Mouse (Mus musculus): ENCODE results near the gene Tec. TPM values are rescaled to one million over a fixed set of nuclear protein-coding genes. Genes with fewer than 3 reads are reported as not detected.
A peak's percentile ranks its signal among the peaks of the same experiment; 100 is the strongest.

The Tec gene
- total and polyA plus RNA-seq, 3 experiments, result 7.9 to 25.9 (median 20.1) TPM

DNA sequence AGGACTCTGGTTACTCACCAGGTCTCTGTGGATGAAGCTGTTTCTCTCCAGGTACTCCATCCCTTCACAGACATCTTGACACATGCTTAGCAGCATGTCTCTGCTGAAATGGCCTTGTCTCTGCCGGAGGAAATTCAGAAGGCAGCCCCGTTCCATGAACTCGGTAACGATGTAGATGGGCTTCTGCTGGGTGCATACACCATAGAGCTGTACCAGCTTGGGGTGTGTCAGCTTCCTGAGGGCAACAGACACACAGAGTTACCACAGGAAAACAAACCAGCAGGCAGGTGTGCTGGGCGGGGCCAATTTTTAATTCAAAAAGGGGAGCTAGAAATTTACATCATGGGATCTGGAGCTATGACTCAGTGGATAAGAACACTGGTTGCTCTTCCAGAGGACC is 104.7 kb downstream of the Tec start:
- no peak for DNase-seq (ENCODE audit: extremely low read depth)
- Histone ChIP-seq H3K4me1 (ENCODE audit: control insufficient read depth in 1 of 2, insufficient read depth in 2 of 2) (peaks cover 10 to 48% of the 10 kb centered on the region in 2 experiments), H3K27ac (ENCODE audit: insufficient read depth, low read depth) (no peak overlapping the region), H3K9ac (ENCODE audit: insufficient read depth, low read depth) (no peak overlapping the region), H3K4me2 (ENCODE audit: insufficient read depth, low read depth, poor library complexity, severe bottlenecking) (no peak overlapping the region), H3K4me3 (replicated peaks in 1 of 3; ENCODE audit: low read depth in 2 of 3, low read length in 2 of 3, poor library complexity in 1 of 3) (no peak overlapping the region), H3K79me2 (replicated peaks; ENCODE audit: control insufficient read depth, extremely low read depth, insufficient read depth, poor library complexity, severe bottlenecking) (no peaks in the 10 kb centered on the region), H3K27me3 (replicated peaks) (no peaks in the 10 kb centered on the region), H3K36me3 (replicated peaks in 1 of 2; ENCODE audit: control insufficient read depth in 1 of 2, insufficient read depth in 1 of 2, low read length in 1 of 2) (peaks cover 12 to 78% of the 10 kb centered on the region in 2 experiments), H3K9me3 (replicated peaks; ENCODE audit: low read length) (no peaks in the 10 kb centered on the region)
- TF ChIP-seq CTCF (conservative IDR thresholded peaks at IDR 0.05 in 1 of 2, IDR thresholded peaks at IDR 0.05 in 1 of 2; ENCODE audit: low read depth in 2 of 2, low read length in 2 of 2), result 0 out of 4 replicates have a peak, but pooled peaks of 1 of the 2 experiments have one; percentile 7
- no peak for TF ChIP-seq KAT2A (IDR thresholded peaks at IDR 0.05; ENCODE audit: insufficient replicate concordance, low read length)
- TF ChIP-seq BHLHE40 (IDR thresholded peaks at IDR 0.05; ENCODE audit: low read depth, low read length), result no peak
- dilution Hi-C loops (cut with MboI; ENCODE audit: extremely low pct_ligation_motif_present, extremely low pct_unique_long_range_greater_than_20kb, low sequenced_read_pairs), result no loop called here
- in situ Hi-C loops (cut with MboI; ENCODE audit: low pct_ligation_motif_present, low pct_unique_long_range_greater_than_20kb, low sequenced_read_pairs), result no loop called here

DNA sequence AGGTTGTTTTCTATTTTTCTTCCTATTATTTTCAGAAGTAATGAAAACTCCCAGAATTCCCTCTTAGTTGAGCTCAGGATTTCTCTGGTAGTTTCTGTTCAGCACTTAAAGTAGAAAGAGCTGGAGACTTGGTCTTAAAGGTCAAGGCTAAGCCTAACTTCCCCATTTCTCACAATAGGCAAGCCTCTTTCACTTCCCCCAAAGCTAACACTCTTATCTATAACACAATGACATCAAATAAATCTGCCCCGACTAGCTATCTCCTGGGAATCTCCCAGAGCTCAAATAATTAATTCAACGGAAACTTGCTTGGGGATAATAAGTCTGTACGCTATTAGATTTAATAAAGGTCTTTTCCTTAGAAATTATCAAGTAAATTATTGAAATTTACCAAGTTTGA is 105.3 kb downstream of the Tec start:
- Histone ChIP-seq H3K4me1 (ENCODE audit: control insufficient read depth in 1 of 2, insufficient read depth in 2 of 2) (peaks cover 10 to 47% of the 10 kb centered on the region in 2 experiments), H3K4me2 (ENCODE audit: insufficient read depth, low read depth, poor library complexity, severe bottlenecking) (no peak overlapping the region), H3K36me3 (replicated peaks in 1 of 2; ENCODE audit: control insufficient read depth in 1 of 2, insufficient read depth in 1 of 2, low read length in 1 of 2) (peaks cover 12 to 79% of the 10 kb centered on the region in 2 experiments), H3K4me3 (replicated peaks in 1 of 3; ENCODE audit: low read depth in 2 of 3, low read length in 2 of 3, poor library complexity in 1 of 3) (no peak overlapping the region), H3K27ac (ENCODE audit: insufficient read depth, low read depth) (no peak overlapping the region), H3K27me3 (replicated peaks) (no peaks in the 10 kb centered on the region), H3K79me2 (replicated peaks; ENCODE audit: control insufficient read depth, extremely low read depth, insufficient read depth, poor library complexity, severe bottlenecking) (no peaks in the 10 kb centered on the region), H3K9me3 (replicated peaks; ENCODE audit: low read length) (no peaks in the 10 kb centered on the region), H3K9ac (ENCODE audit: insufficient read depth, low read depth) (no peak overlapping the region)
- no peak for TF ChIP-seq ETS1 (conservative IDR thresholded peaks at IDR 0.05; ENCODE audit: low read depth, low read length)
- no peak for TF ChIP-seq TCF12 (IDR thresholded peaks at IDR 0.05; ENCODE audit: low read depth, low read length)
- TF ChIP-seq SIN3A (IDR thresholded peaks at IDR 0.05; ENCODE audit: low read length), result no peak
- TF ChIP-seq CHD2 (IDR thresholded peaks at IDR 0.05; ENCODE audit: low read length), result no peak
- no peak for TF ChIP-seq MAX (IDR thresholded peaks at IDR 0.05; ENCODE audit: low read length)
- peak; percentile 69 for TF ChIP-seq EP300 (IDR thresholded peaks at IDR 0.05; ENCODE audit: low read length)
- peak; percentile 63 for TF ChIP-seq IRF4 (IDR thresholded peaks at IDR 0.05; ENCODE audit: low read depth, low read length)
- 0 out of 2 replicates have a peak, but pooled peaks have one; percentile 22 for TF ChIP-seq MEF2A (IDR thresholded peaks at IDR 0.05; ENCODE audit: borderline replicate concordance, low read depth, low read length)
- TF ChIP-seq JUN (IDR thresholded peaks at IDR 0.05; ENCODE audit: insufficient read depth, low read depth, low read length), result no peak
- peak; percentile 52 for DNase-seq (ENCODE audit: extremely low read depth)
- in situ Hi-C loops (cut with MboI; ENCODE audit: low pct_ligation_motif_present, low pct_unique_long_range_greater_than_20kb, low sequenced_read_pairs), result no loop called here
- dilution Hi-C loops (cut with MboI; ENCODE audit: extremely low pct_ligation_motif_present, extremely low pct_unique_long_range_greater_than_20kb, low sequenced_read_pairs), result no loop called here

- Histone ChIP-seq H3K79me2 (replicated peaks; ENCODE audit: control insufficient read depth, extremely low read depth, insufficient read depth, poor library complexity, severe bottlenecking) (no peaks in the 10 kb centered on the region), H3K4me2 (ENCODE audit: insufficient read depth, low read depth, poor library complexity, severe bottlenecking) (no peak overlapping the region), H3K4me1 (ENCODE audit: control insufficient read depth in 1 of 2, insufficient read depth in 2 of 2) (peaks cover 10 to 42% of the 10 kb centered on the region in 2 experiments), H3K4me3 (replicated peaks in 1 of 3; ENCODE audit: low read depth in 2 of 3, low read length in 2 of 3, poor library complexity in 1 of 3) (no peak overlapping the region), H3K27ac (ENCODE audit: insufficient read depth, low read depth) (no peak overlapping the region), H3K9me3 (replicated peaks; ENCODE audit: low read length) (no peaks in the 10 kb centered on the region), H3K9ac (ENCODE audit: insufficient read depth, low read depth) (no peak overlapping the region), H3K36me3 (replicated peaks in 1 of 2; ENCODE audit: control insufficient read depth in 1 of 2, insufficient read depth in 1 of 2, low read length in 1 of 2) (peaks cover 16 to 81% of the 10 kb centered on the region in 2 experiments), H3K27me3 (replicated peaks) (no peaks in the 10 kb centered on the region)
- DNase-seq (ENCODE audit: extremely low read depth), result no peak
- in situ Hi-C loops (cut with MboI; ENCODE audit: low pct_ligation_motif_present, low pct_unique_long_range_greater_than_20kb, low sequenced_read_pairs) (no loop called here), dilution Hi-C loops (cut with MboI; ENCODE audit: extremely low pct_ligation_motif_present, extremely low pct_unique_long_range_greater_than_20kb, low sequenced_read_pairs) (no loop called here)
- TF ChIP-seq ZMIZ1 (IDR thresholded peaks at IDR 0.05; ENCODE audit: low read depth, low read length) (no peak), PAX5 (IDR thresholded peaks at IDR 0.05; ENCODE audit: low read length) (no peak), KAT2A (IDR thresholded peaks at IDR 0.05; ENCODE audit: insufficient replicate concordance, low read length) (no peak), TBP (conservative IDR thresholded peaks at IDR 0.05; ENCODE audit: low read depth, low read length) (no peak), ETS1 (conservative IDR thresholded peaks at IDR 0.05; ENCODE audit: low read depth, low read length) (no peak), IRF4 (IDR thresholded peaks at IDR 0.05; ENCODE audit: low read depth, low read length) (no peak), CHD2 (IDR thresholded peaks at IDR 0.05; ENCODE audit: low read length) (no peak), ZNF384 (IDR thresholded peaks at IDR 0.05; ENCODE audit: low read depth, low read length) (no peak)
These were observed 106.5 kb downstream of the Tec start for GRCm38 (mm10) chr5:72761758-72762157.

Measured in CH12.LX (cell line).